Mouse (Mus musculus): Measurements from ENCODE around the gene Polr2j. TPM values are rescaled to one million over a fixed set of nuclear protein-coding genes. Genes with fewer than 3 reads are reported as not detected.
"Not testable (repeated sequence)": the region's sequence is repeated elsewhere in the genome, so short reads cannot be mapped to it uniquely, and the experiment has no call there.

Gene Polr2j
- polyA plus RNA-seq, 1 experiment from 2014 or later, result 186 TPM

DNA sequence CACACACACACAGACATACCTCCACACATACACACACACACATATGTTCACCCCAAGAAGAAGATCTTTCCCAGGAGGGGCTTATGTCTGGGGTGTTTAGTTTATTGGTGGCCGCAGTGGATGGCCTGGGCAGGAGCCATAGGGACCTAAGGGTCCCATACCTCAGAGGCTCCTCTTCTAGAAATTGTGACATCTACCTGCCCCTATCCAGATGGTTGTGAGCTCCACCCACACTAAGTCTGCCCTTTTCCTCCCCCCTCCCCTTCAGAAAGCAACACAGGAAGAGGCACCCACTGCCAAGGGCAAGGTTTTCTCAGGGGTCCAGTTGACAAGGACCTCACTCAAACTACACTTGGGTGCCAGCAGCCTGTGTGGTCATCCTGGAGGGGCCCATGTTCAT is 30.5 kb downstream of the Polr2j start:
- Histone ChIP-seq H3K9me3 (replicated peaks) (peaks cover 6% of the 10 kb centered on the region; the same call in 1 of the 2 replicates), H3K27ac (no peak overlapping the region), H3K9ac (no peak overlapping the region), H3K36me3 (peaks cover 10% of the 10 kb centered on the region), H3K27me3 (replicated peaks) (no peaks in the 10 kb centered on the region), H3K4me2 (no peak overlapping the region), H3K4me1 (peaks cover 42% of the 10 kb centered on the region), H3K4me3 (no peak overlapping the region)
- 72% methylated on average over 1 of the region's 1 CpGs for WGBS (ENCODE audit: insufficient replicate concordance)
- ATAC-seq, result no peak

DNA sequence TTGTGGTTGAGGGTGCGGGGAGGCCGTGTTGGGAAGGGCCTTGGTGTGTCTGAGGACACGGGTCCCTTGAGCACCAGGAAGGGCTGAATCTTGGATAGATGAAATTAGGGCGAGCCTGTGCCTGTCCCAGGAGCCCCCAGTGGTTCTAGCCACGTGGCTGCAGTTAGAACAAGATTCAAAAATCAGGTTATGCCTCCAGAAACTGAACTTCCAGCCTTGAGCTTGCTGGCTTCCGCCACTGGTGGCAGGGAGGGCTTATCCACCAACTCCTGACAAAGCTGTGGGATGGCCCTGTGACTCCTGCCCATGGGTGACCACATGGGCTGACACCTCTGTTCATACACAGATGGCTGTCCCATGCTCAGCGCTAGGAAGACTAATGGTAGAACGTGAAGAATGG is 31.3 kb downstream of the Polr2j start:
- WGBS (ENCODE audit: insufficient replicate concordance), result 53% methylated on average over 8 of the region's 8 CpGs
- Histone ChIP-seq H3K9me3 (replicated peaks) (peaks cover 1% of the 10 kb centered on the region; the same call in 1 of the 2 replicates), H3K27ac (no peak overlapping the region), H3K4me2 (no peak overlapping the region), H3K36me3 (peaks cover 2% of the 10 kb centered on the region; the same call in 1 of the 2 replicates), H3K9ac (no peak overlapping the region), H3K4me3 (no peak overlapping the region), H3K4me1 (peaks cover 42% of the 10 kb centered on the region), H3K27me3 (replicated peaks) (no peaks in the 10 kb centered on the region)
- no peak for ATAC-seq

DNA sequence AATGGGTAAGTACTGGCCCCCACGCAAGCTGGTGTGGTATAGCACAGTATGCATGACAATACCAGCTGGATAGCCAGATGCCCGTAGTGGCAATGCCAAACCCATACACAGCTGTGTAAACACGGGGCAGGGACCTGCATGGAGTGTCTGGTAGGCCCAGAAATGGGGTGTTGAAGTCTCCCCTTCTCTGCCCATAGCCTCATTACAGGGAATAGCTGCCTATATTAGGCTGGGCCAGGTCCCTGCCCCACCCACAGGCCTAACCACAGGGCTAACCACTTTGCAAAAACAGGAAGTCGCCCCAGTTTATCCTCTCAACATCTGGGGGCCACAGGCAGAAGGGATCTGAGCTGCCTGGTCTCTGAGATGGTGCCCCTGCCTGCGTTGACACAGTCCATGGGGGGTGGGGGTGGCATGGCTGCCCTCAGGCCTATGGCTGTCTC is 32.7 kb downstream of the Polr2j start:
- not testable (repeated sequence) for H3K27me3 ChIP-seq (replicated peaks); H3K4me2 ChIP-seq; H3K36me3 ChIP-seq; H3K9ac ChIP-seq; H3K9me3 ChIP-seq (replicated peaks); H3K4me3 ChIP-seq; H3K27ac ChIP-seq
- ATAC-seq, result peak; percentile 69
- H3K4me1 ChIP-seq, result peaks cover 40% of the 10 kb centered on the region
- WGBS (ENCODE audit: insufficient replicate concordance), result 20% methylated on average over 5 of the region's 5 CpGs

DNA sequence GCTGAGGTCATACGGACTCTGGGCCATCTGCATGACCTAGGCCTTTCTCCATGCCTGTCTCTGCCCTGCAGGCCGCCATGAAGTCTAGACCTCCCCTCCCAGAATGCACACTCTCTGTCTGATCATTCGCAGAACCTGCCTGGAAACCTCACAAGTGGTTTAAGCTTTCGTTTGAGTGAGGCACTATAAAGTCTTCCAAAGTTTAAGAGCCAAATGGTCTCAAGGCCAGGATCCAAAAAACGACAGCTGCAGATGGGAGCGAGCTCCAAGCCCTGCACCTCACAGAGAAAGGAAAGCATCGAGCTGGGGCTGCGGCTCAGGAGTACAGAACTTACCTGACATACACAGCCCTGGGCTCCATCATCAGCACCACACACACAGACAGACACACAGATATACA is 35.9 kb downstream of the Polr2j start:
- Histone ChIP-seq H3K4me2 (no peak overlapping the region), H3K27me3 (replicated peaks) (no peaks in the 10 kb centered on the region), H3K4me1 (peaks cover 16% of the 10 kb centered on the region), H3K27ac (no peak overlapping the region), H3K9me3 (replicated peaks) (no peaks in the 10 kb centered on the region), H3K9ac (no peak overlapping the region), H3K36me3 (no peaks in the 10 kb centered on the region), H3K4me3 (no peak overlapping the region)
- ATAC-seq, result no peak
- 68% methylated on average over 8 of the region's 8 CpGs for WGBS (ENCODE audit: insufficient replicate concordance)

DNA sequence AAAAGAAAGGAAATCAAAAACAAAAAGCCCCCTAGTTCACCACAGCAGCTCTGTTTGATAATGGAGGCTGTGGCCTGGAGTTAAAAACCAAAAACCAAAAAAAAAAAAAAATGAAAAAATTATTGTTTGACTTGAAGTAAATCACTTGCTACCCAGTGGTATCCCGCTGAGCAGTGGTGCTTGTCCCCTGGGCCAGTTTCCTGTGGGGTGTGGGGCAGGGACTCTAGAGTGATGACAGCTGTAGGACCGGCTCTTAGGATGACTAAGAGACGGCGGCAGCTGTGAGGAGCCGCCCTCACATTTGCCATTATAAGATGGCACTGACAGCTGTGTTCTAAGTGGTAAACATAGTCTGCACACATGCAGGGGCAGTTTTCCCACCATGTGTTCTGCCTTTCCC is 39.0 kb downstream of the Polr2j start:
- H3K9ac ChIP-seq, result no peak overlapping the region
- no peak for ATAC-seq
- H3K4me2 ChIP-seq, result no peak overlapping the region
- H3K4me1 ChIP-seq, result no peaks in the 10 kb centered on the region
- H3K4me3 ChIP-seq, result no peak overlapping the region
- WGBS (ENCODE audit: insufficient replicate concordance), result 77% methylated on average over 5 of the region's 5 CpGs
- H3K27me3 ChIP-seq (replicated peaks), result no peaks in the 10 kb centered on the region
- peaks cover 4% of the 10 kb centered on the region for H3K36me3 ChIP-seq
- no peaks in the 10 kb centered on the region for H3K9me3 ChIP-seq (replicated peaks)
- H3K27ac ChIP-seq, result no peak overlapping the region

DNA sequence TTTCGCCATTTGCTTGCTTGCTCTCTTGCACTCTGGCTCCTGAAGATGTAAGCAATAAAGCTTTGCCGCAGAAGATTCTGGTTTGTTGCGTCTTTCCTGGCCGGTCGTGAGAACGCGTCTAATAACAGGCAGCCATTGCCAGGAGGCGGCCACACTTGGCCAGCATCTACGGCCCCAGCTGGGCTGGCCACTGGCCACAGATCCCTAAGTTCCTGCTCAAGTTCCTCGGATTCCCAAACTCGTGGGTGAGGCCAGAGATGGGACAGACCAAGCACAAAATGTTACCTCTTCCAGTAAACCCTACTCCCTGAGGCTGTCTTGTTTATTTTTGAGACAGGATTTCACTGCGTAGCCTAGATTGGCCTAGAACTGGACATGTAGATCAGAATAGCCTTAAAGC is 43.7 kb downstream of the Polr2j start:
- not testable (repeated sequence) for H3K9me3 ChIP-seq (replicated peaks); H3K4me3 ChIP-seq; H3K4me1 ChIP-seq; ATAC-seq; H3K9ac ChIP-seq; H3K4me2 ChIP-seq; H3K27ac ChIP-seq; H3K27me3 ChIP-seq (replicated peaks)
- H3K36me3 ChIP-seq, result peaks cover 16% of the 10 kb centered on the region
- WGBS (ENCODE audit: insufficient replicate concordance), result 83% methylated on average over 11 of the region's 12 CpGs

DNA sequence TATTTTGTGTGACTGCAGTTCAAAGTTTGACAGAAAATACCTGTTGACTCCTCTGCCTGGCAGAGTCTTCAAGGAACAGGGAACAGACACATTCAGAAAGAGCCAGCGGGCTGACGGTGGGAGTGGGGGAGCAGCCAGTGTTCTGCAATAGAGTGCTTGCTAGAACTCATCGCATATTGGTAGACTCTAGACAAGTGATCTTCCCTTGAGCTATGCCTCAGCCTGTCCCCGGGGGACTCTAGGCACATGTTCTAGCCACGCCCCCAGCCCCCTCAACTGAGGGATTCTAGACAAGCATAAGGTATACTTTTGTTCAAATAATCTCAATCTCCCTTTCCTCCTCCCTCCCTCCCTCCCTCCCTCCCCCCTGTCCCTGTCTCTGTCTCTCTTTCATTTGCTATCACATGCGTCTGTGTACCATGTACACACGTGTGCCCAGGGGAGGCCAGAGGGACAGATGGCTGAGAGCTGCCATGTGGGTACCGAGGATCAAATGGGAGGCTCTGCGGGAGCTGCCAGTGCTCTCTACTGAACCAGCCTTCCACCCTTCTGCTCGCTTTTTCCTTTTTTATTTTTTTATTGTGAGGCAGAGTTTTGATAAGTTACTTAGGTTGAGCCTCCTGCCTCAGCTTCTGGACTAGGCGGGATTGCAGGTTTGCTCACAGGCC is 47.5 kb downstream of the Polr2j start:
- Histone ChIP-seq H3K9me3 (replicated peaks) (peaks cover 6% of the 10 kb centered on the region; the same call in 1 of the 2 replicates), H3K4me1 (no peaks in the 10 kb centered on the region), H3K4me3 (no peak overlapping the region), H3K4me2 (no peak overlapping the region), H3K27me3 (replicated peaks) (no peaks in the 10 kb centered on the region), H3K27ac (no peak overlapping the region), H3K36me3 (peaks cover 32% of the 10 kb centered on the region), H3K9ac (no peak overlapping the region)
- ATAC-seq, result no peak
- 73% methylated on average over 11 of the region's 11 CpGs for WGBS (ENCODE audit: insufficient replicate concordance)

DNA sequence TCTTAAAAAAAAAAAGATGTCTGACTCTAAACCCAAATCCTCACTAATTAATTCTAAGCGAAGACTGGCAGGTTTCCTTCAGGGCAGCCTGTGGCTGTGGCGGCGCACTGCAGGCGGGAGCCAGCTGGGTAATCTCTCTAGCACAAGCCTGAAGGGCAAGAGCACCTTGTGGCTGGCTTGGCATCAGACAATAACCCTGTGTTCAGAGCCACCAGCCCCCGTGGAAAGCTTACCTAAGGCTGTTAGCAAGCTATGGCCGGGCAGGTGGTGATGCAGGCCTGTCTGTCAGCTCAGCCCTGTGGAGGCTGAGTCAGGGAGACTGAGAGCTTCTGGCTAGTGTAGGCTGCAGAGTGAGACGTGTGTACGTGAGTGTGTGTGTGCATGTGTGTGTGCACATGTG is 48.8 kb downstream of the Polr2j start:
- H3K4me3 ChIP-seq, result no peak overlapping the region
- H3K4me2 ChIP-seq, result no peak overlapping the region
- no peak overlapping the region for H3K27ac ChIP-seq
- H3K27me3 ChIP-seq (replicated peaks), result no peaks in the 10 kb centered on the region
- H3K36me3 ChIP-seq, result peaks cover 29% of the 10 kb centered on the region
- 80% methylated on average over 8 of the region's 8 CpGs for WGBS (ENCODE audit: insufficient replicate concordance)
- H3K9me3 ChIP-seq (replicated peaks), result peaks cover 6% of the 10 kb centered on the region; the same call in 1 of the 2 replicates
- ATAC-seq, result no peak
- no peak overlapping the region for H3K9ac ChIP-seq
- H3K4me1 ChIP-seq, result peaks cover 8% of the 10 kb centered on the region

DNA sequence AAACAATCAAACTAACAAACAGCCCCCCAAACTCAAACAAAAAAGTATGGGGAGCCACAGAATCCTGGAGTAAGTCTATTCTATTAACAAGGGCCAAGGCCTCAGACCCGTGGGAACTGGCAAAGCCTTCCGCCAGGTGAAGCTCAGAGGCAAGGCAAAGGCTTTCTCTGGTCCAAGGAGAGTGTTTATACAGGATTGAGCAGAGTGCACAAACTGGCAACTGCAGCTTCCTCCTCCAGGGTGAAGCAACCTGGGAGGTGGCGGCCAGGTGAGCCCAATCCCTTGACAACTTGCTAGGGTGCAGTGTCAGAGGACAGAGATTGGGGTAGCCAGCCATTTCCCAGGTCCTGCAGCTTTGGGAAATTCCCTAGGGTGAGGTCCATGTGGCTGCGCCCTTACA is 50.9 kb downstream of the Polr2j start:
- WGBS (ENCODE audit: insufficient replicate concordance), result 87% methylated on average over 4 of the region's 4 CpGs

DNA sequence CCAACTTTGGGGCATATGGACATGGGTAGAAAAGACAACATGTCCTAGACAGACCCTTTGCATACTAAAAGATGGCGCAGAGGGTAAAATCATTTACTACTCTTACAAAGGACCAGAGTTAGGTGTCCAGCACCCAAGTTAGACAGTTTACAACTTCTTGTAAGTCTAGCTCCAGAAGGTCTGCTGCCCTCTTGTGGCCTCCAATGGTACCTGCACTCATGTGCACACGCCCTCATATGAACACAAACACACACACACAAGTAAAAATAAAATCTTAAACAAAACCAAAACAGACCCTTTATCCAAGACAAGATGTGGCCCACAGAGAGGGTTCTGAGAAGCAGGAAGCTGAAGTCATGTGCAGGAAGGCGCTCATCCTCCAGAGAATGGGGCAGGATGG is 51.6 kb downstream of the Polr2j start:
- Histone ChIP-seq H3K4me3 (no peak overlapping the region), H3K9ac (no peak overlapping the region), H3K27ac (no peak overlapping the region), H3K4me2 (no peak overlapping the region), H3K27me3 (replicated peaks) (no peaks in the 10 kb centered on the region), H3K4me1 (peaks cover 35% of the 10 kb centered on the region), H3K9me3 (replicated peaks) (peaks cover 6% of the 10 kb centered on the region; the same call in 1 of the 2 replicates), H3K36me3 (peaks cover 19% of the 10 kb centered on the region)
- no peak for ATAC-seq
- 80% methylated on average over 3 of the region's 3 CpGs for WGBS (ENCODE audit: insufficient replicate concordance)

More for the DNA sequence above, 50.9 kb downstream of the Polr2j start:
- Histone ChIP-seq H3K9me3 (replicated peaks) (peaks cover 6% of the 10 kb centered on the region; the same call in 1 of the 2 replicates), H3K4me1 (peaks cover 29% of the 10 kb centered on the region), H3K27ac (no peak overlapping the region), H3K27me3 (replicated peaks) (no peaks in the 10 kb centered on the region), H3K4me2 (no peak overlapping the region), H3K36me3 (peaks cover 19% of the 10 kb centered on the region), H3K4me3 (no peak overlapping the region), H3K9ac (no peak overlapping the region)
- ATAC-seq, result no peak

DNA sequence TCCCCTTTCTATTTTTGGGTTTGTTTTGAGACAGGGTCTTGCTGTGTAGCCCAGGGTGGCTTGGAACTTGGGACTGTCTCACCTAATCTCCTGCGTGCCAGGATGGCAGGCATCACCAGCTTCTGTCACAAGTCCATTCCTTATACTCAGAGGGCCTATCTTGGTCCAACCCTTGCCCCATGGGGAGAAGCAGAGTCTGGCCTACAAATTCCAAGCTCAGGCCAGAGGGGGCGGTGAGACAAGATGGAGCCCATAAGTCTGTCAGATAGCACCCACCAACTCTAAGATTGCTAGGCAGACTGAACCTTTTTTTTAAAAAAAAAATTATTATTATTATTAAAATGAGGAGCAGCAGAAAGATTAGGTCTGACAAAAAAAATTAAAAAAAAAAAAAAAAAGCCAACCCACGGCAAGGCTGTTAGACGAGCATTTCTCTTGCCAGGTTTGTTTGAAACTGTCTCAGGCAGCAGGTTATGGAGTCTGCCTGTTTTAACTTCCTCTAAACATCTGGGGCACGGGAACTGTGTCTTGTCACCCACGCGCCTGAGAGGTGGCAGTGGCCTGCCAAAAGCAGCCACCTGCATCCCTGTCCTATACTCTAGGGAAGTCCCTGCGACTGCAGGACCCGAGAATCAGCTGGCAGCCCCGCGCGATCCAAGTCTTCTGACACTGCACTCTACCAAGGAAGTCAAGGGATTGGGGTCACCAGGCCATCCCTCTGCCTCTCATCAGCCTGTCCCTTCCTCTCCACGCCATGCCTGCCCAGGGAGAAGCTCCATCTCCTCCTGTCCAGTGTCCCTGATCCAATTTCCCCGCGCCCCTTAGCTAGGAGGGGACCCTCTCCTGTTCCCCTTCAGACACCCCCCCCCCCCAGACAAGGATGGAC is 53.4 kb downstream of the Polr2j start:
- WGBS (ENCODE audit: insufficient replicate concordance), result 9% methylated on average over 15 of the region's 15 CpGs
- ATAC-seq, result peak; percentile 47
- Histone ChIP-seq H3K36me3 (peaks cover 15% of the 10 kb centered on the region), H3K9me3 (replicated peaks) (peaks cover 6% of the 10 kb centered on the region; the same call in 1 of the 2 replicates), H3K4me2 (peak overlapping the region; percentile 96), H3K4me3 (peak overlapping the region; percentile 69), H3K9ac (peak overlapping the region; percentile 76), H3K27me3 (replicated peaks) (no peaks in the 10 kb centered on the region), H3K27ac (peak overlapping the region; percentile 61), H3K4me1 (peaks cover 44% of the 10 kb centered on the region)
